Mouse (Mus musculus) layer of hippocampus, adult 18-20 months (tissue): ENCODE measurements at regions not wholly inside any gene's neighbourhood (a gene's known extent, or its start where the extent isn't known, plus 50 kb on each side); places are given as distances from the start of the nearest gene placed in this dataset.
A peak's percentile ranks its signal among the peaks of the same experiment; 100 is the strongest.

ENCODE experiments used
- DNase-seq, 2 experiments: peaks; one replicate each; pipeline ENCODE4 v3.0.0; 2022; ENCODE audit warnings: low spot score in 2 of 2

DNA sequence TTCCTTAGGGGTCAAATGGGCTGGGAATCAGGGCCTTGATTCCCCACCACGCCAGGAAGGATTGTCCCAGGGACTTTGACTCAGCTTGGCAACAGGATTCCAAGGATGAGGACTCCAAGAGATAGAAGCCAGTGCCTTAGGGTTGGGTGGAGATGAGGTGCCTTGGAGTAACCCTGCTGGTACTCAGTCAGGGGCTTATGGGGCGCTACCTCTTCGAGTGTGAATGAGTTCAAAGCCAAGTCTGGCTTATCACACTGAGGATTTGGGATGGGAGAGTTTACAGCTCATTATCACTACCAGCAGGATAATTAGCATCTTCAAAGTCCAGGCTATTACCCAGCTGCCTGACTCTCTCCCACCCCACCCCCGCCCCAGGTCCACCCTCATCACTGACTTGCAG, 213.5 kb downstream of the Cdh26 start:
- no peak for DNase-seq

DNA sequence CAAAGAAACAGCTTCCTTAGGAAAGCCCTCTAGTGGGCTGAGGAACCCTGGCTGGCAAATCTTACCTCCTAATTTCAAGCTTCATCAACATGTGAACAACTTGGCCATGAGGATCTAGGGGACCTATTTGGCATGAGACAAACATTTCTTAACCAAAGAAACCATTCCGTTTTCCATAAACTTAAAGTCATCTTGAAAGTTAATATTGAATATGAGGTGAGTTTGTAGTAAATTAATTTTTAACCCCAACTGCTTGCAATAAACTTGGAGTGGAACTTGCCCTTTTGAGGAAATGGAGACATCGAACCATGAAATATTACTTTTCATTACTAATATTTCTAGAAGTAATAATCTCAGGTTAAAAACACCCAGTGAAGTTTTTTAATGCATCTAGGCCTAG, 229.7 kb downstream of the Cdh26 start:
- no peak for DNase-seq

DNA sequence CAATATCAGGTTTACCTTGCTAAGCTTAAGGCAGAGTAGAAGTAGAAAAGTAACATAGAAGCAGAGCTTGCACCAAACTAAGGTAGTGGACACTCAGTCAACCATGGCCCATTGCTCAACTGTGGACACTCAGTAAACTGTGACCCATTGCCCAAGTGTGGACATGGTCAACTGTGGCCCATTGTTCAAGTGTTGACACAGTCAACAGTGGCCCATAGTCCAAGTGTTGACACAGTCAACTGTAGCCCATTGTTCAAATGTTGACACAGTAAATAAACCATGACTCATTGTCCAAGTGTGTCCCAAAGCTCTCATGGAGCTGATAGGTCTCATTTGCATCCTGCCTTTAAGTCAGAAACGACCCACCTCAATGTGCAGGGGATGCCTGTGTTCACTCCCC, 232.1 kb downstream of the Cdh26 start:
- no peak for DNase-seq

DNA sequence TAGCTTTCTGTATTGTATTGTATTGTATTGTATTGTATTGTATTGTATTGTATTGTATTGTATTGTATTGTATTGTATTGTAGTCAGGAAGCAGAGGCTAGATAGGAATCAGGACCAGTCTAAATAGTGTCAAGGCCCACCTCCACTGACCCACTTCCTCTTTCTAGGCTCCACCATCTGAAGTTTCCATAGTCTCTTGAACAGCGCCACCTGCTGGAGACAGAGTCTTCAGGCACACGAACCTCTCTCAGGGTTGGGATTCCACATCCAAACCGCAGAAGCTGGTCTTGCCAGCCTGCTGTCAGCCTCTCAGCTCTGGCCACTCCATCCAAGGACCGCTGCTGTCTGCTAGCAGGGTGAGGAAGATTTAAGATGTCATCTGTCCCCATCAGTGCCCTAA, 234.6 kb downstream of the Cdh26 start:
- DNase-seq: peak in 1 of 2 experiments; percentile 69

DNA sequence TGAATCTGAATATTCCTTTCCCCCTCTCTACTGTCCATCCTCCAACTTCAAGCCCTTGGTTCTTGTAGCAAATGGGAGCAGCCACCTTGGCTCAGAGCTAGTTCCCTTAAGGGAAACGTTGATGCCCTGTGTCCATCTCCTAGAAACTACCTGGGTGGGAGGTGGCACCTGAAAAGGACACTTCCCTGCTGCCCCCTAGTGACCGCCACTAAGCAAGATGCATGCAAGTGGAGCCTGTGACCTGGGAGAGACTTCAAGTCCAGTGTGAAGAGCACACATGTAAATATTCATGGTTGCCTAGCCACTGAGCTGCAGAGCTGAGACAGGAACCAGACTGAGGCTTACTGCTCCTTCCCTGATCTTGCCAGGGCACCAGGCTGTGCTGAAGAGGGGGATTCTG, 238.1 kb downstream of the Cdh26 start:
- no peak for DNase-seq

DNA sequence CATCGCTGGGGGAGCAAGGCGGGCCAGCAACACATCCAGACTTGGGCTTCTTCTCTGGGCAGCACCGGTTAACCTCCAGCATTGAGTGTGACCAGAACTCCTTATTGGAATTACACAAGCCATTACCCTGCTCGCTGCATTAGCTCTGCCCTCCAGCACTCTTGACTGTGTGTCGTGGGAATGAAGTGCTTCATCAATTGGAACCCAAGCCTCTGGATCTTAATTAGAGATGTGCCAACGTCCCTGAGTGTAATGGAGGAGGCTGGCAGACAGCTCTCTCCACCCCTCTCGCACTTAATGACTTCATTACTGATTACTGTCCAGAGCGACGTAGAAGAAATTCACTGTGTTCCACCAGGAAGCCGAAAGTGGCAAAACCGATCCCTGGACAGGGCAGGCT, 240.6 kb downstream of the Cdh26 start:
- no peak for DNase-seq

DNA sequence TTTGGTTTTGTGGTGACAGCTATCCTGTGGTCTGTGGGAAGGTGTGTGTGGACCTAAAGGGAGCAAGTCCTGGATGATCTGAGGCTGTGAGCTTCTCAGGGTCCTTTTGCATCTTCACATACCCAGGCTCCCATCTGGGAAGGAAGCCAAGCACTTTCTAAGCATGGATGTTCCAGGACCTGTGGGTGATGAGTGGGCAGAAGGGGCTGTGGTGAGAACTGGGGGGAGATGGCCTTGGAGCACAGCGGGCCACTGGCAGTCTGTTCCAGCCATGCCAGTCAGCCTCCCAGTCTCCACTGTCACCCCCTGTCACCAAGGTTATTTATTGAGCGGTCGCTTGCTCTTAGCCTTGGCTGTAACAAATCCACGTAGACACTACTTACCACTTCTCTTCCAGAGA, 243.3 kb downstream of the Cdh26 start:
- DNase-seq: no peak

DNA sequence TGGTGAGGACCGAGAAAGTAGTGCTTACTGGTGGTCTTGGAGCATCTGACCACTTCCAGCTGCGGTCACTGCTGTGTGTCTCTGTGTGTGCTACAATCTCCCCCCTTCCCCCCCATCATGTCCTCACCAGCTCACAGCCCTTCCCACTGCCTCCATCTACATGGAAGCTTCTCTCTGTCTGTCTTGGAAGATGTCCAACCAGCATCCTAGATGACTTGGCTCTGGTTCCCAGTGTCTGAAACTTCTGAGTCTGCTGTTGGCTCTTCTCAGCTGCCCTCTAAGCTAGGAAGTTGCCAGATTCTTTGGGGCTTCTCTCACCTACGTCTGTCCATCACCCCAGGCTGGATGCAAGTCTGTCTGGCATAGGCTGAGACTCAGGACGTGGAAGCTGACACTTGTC, 244.3 kb downstream of the Cdh26 start:
- no peak for DNase-seq

DNA sequence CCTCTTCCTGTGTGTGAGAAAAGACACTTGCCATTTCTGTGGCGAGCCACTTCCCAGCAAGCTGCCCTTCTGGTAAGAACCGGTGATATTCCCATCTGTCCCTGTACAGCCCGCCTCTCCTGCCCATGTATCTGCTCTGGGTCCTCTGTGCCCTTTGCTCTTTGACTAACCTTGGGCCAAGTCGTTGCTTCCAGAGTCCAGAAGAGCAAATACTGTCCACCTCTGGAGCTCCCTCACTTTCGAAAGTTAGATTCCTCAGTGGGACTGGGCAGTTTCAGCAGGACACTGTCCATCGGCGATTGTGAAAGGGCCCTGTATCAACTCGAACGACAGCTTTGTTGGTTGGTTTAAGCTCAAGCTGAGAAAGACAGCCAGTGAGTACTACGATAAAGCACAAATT, 246.6 kb downstream of the Cdh26 start:
- no peak for DNase-seq

DNA sequence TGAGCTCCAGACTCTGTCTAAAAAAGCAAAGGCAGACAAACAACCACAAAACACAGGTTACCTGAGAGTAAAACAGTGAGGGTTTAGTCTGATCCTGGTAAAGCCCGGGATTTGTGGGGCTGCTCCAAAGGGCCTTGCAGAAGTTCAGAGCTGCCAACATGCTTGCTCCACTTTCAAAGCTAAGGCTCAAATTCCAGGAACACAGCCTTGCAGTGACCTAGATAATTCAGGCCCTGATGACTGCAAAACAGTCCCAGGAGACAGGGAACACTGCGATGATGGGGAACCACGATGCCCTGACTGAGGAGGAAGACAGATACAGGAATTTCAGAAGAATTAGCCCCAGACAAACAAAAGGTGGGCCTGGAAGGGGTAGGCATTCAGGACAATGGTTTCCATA, 250.0 kb downstream of the Cdh26 start:
- DNase-seq: no peak

DNA sequence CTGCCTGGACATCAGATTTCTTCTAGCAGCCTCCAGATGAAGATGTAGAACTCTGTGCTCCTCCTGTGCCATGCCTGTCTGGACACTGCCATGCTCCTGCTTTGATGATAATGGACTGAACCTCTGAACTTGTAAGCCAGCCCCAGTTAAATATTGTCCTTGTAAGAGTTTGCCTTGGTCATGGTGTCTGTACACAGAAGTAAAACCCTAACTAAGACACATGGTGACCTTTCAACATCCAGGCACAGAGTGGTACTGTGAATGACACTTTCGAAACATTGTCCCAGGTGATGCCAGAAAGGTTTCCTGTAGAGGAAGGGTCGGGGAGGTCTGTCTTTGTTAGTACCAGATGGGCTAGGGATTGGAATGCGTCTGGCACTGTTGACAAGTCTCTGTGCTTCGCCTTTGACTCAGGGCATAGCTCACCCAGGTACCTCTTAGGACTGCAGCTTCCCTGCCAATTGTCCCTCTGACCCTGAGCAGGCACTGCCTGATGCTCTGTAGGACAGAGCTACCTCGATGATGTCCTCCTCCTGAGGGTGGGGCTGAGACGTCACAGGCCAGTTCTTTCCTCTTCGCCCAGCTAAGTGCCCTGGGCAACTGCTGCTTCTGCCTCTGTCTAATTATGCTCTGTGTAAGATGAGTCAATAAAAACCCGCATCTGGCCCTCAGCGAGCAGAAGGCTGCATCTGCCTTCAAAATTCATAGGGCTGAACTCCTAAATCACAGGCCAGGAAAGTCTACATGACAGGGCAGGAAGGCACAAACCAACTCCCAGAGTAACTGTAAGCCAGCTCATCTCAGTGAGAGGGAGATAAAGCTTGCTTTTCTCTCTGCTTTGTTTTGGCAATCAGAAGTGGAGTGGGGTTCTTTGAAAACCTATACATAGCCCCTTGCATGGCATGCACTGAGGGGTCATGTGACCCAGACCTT, 254.0 kb downstream of the Cdh26 start:
- DNase-seq: no peak

DNA sequence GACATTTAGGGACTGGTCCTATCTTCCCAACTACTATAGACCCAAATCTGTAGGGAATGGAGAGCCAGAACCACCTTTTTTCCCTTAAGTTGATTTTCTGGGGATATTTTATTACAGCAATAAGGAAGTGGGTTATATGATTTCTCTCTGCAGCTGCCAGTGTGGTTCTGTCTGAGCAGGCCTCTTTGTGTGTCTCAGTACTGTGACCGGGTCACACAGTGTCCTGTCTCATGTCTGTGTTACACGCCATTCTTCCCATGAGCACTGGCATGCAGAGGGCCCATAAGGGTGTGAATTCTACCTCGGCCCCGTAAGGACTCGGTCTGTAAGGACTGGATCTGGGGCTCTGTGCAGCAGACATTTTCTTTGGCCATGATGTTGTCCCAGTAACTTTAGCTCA, 254.9 kb downstream of the Cdh26 start:
- DNase-seq: no peak

DNA sequence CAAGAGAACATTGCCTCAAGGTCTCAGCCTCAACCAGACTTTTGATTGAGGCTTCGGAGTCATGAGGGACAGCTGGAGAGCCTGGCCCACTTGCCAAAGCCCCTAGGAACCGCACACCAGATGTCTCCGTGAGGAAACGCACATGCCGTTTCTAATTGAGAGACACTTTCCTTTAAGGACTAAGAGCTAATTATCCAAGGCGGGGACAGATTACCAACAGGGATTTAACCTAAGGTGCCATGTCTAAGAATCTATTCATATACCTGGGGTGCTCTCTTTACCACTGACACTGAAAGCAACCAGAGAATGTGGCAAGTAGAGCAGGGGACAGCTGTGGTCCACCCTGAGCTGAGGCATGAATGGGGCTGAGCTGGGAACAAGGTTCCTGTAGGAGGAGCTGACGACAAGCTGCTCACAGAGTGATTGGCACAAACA, 255.9 kb downstream of the Cdh26 start:
- DNase-seq: no peak

DNA sequence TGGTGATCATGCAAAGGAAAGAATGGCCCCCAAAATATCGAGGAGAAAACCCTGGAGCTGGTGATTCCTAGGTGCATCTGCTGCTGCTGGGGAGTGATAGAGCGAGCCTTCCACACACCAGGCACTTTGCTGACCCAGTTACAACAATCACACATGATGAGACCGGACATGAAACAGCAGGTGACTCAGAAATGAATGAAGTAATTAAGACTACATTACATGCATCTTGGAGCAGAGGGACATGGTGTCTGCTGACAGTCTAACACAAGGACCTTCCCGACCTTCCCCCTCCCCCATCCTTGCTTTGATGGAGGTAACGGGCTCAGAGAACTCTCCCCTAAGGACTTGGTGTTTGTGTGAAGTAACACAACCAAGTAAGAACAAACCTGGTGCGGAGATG, 258.3 kb downstream of the Cdh26 start:
- DNase-seq: no peak

DNA sequence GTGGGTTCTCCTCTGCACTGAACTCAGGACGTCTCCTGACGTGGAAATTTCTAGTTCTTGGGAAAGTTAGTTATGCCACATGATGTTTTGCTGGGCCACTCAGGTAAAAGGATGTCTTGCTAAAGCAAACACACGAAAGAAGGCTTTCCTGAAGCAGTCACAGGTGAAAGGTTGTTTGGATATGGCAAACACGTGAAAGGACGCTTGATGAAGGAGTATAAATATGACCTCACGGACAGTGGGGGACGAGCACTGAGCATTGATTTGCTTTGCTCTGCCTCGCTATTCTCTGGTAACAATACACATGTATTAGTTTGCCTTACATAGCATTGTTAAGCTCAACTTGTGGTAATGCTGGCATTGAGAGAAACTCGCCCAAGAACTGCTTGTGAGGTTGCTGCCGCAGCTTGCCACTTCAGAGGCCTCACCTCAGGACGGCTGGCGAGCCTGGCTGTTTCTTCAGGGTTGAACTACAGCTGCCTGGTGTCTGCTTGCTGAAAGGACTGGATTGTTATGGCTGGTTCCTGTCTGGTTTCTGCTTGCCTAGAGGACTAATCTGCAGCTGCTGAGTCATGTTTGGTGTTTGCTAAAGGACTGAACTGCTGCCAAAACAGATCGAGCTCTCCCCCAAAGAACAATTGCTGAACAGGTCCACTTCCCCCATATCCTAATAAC, 261.0 kb downstream of the Cdh26 start:
- DNase-seq: peak; percentile 23 to 49

DNA sequence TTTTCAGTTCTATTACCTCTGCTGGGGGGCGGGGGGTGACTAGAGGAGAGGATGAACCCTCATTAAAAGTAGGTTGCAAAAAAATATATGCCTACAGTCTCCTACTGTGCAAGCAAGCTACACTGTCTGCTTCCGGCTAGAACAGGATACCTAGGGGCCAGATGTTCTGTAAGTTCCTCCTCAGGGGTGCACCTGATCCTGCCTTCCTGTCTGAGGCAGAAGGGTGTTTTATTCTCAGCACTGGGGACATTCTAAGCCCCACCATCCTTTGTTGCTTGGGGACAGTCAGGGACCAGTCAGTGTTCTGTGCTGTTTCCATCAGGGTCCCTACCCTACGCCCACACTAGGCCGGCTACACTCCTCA, 261.5 kb downstream of the Cdh26 start:
- no peak for DNase-seq

DNA sequence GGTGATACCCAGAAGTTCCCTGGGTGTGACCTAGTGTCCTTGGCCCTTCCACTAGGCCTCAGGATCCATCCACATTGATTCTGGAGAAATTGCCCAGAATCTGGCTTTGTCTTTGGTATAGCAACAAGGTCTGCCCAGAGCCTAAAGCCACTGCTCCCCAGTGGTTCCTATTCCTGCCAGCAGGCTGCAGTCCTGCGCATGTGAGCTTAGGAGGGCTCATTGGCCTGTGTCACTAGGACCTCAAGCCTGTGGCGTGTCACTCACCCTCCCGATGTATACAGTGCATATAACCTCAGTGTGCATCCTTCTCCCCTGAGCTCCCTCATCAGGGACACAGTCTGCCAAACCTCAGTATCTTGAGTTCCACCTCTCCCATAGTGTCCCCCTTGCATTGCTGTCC, 261.9 kb downstream of the Cdh26 start:
- DNase-seq: no peak

DNA sequence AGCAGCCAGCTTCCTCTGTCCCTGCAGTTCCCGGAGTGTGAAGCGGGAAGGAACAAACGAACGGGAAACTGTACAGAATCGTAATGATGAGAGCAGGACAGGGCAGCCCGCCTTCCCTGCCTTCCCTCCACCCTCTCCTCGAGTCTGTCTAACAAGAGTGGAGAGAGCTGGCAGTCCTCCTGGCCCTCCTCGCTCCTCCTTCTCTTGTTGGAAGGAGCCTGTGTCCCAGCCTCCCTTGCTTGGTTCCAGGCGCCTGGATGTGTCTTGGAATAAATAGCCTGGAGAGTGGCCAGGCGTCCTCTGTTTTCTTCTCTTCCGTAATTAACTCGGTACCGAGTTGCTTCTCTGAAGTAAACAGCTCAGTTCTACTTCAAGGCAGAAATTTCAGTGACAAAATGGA, 268.3 kb downstream of the Cdh26 start:
- DNase-seq: peak; percentile 74 to 79

DNA sequence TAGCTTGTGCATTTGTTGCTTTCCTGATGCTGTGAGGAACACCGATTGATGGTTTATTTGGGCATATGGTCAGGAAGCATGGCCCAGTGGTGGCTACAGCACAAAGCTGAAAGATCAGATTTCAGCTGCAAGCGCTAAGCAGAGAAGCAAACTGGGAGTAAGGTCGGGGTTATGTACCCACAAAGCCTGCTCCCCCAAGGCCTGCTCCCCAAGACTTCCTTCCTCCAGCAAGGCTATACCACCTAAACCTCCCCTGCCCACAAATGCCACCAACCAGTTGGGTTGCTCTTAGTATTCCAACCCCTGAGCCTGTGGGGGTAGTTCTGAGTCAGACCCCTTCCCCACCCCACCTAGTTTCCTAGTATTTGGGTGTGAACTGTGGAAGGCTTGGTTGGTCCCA, 270.5 kb downstream of the Cdh26 start:
- DNase-seq: no peak

DNA sequence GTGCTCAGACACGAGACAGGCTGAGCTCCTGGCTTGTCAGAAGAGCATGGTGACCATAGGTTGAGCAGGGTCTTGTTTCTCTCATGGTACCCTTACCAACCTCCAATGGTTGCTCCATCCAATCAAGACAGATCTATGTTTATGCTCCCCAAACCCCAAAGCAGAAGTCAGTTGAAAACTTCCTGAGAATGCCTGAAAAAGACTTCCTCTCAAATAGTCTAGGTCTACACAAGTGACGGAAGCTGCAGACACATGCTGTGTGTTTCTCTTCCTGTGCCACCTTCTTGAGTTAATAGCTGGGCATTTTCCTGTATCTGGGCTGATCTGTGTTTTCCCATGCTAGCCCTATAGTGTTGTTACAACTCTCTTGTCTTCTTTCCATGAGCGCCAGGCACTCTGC, 274.2 kb downstream of the Cdh26 start:
- no peak for DNase-seq

DNA sequence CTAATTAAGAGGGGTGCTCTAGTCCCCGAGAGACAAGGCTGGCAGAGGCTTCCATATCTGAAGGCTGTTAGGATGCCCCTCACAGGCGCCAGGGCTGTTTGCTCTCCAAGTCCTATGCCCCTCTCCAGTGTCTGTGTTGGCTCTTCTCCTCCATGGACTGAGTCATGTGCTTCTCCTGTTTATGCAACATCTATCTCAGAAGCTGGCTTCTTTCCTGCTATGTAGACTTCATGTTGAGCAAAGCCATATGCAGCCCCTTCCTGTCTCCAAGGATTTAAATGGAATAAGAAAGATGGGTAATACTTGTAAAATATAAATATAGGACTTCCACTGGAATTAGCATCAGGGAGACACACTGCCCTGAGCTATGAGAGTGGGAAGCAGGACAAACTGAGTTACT, 278.3 kb downstream of the Cdh26 start:
- DNase-seq: no peak

DNA sequence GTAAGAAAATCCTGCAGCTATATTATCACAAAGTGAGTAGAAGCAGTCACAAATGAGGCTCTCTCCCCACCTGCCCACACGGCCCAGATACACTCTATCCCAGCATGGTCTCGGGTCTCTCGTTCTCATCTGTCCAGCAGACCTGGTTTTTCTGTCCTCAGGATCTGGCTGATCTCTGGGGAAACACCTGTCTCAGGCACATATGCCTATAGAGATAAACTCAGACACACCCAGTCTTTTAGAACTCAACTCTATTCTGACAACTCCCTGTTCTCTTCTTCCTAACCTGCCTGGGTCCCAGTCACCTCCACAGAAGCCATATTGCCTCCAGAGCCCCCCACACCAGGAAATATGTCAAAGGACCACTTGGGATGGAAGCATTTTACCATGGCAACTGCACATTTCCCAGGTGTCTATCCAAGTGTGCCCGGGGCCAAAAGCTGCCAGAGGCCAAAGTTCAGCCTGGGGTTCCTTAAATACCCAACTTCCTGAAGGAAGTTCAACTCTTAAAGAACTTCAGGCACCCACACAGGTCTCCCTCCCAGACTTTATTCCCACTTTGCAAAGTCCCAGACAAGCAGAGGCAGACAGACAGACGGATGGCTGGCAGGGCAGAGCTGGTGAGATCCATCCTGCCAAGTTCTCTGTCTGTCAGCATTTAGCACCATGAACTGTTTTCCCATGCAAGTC, 279.0 kb downstream of the Cdh26 start:
- DNase-seq: no peak
